Mouse (Mus musculus): ENCODE results near the gene Lrch1.

DNA sequence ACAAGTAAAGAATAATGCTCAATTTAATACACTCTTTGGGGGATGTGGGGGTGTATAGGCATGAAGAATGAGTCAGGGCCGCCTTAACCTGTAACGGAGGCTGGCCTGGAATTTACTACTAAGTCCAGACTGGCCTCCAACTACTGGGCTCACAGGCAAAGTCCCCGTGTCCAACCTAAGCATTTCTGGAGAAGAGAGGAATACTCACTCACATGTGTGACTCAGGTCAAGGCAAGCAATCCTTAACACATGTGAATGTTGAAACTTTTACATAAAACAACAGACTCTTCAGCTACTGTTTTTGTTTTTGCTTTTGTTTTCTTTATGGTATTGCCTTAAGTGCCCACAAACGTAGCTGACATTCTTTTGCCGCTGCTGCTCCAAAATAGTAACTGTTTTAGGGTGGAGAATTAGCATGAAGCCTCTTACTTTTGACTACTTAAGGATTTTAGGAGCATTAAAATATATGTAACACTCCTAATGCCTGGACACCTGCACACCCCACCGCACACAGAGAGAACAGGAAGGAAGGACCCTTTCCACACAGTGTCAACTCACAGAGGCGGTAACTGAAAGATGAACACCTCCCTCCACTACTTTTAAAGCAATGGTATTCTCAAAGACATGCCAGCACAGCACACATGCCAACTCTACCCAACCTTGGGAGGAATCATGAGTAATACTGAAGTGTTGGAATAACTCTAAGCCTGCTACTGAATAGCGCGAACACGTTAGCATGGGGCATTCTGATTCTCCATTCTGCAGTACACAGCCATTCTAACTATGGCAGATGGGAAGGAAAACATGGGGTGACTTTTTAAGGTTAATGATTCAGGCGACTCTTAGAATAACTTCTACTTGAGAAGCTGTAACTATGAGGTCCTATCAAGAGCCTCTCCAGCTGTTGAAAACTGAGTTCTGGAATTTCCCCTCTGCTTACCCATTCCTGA is 2.1 kb downstream of the Lrch1 start:
- TF ChIP-seq CTCF (IDR thresholded peaks at IDR 0.05; ENCODE audit: extremely low read depth, insufficient read depth, low read length), result no peak
- no peak for TF ChIP-seq POLR2A (IDR thresholded peaks at IDR 0.05; ENCODE audit: extremely low read depth, insufficient read depth, low read length)
